Mouse (Mus musculus): ENCODE measurements around the gene Frmd5.

Gene Frmd5

DNA sequence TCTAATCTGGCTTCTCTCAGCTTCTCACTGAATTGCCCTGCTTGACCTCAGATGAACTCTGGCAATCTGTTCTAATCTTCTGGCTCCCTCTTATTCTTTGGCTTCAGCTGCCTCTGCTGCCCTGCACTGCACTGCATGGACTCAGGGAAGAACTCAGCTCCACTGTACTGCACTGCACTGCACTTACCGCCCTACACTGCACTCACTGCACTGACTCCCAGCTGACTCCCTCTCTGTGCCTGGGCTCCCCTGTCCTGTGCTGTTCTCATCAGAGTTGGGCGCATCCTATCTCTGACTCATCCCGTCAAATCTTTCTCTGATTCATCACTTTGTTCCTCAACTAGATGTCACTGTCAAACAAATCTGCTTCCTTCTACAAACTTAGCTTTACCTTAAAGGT is 124.5 kb downstream of the Frmd5 start:
- no peak for DNase-seq (ENCODE audit: low spot score)

GRCm38 (mm10) chr2:121679711-121680110 is 127.2 kb downstream of the Frmd5 start:
- DNase-seq (ENCODE audit: low spot score) = no peak

- DNase-seq (ENCODE audit: low spot score) = no peak
Measured at GRCm38 (mm10) chr2:121677649-121677986, 129.3 kb downstream of the Frmd5 start.

GRCm38 (mm10) chr2:121676951-121677648 is 129.8 kb downstream of the Frmd5 start:
- DNase-seq (ENCODE audit: low spot score) = no peak

DNA sequence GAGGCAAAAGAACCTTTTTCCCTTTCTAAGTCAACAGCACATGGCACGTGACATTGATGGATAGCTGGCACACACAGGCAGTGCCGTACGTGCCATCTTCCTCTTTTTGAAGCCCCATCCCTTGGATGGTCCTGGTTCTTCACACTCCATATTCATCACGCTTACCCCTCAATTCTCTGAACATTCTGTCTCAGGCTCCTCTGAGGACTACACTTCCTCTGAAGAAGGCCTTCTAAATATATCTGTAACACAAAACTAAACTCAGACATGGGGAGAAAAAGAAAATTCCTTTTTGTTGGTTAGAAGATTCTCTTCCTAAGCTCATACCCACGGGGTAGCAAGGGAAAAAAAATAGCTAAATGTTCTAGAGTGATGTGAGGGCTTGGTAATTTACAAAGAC is 131.0 kb downstream of the Frmd5 start:
- DNase-seq (ENCODE audit: low spot score) = no peak

DNA sequence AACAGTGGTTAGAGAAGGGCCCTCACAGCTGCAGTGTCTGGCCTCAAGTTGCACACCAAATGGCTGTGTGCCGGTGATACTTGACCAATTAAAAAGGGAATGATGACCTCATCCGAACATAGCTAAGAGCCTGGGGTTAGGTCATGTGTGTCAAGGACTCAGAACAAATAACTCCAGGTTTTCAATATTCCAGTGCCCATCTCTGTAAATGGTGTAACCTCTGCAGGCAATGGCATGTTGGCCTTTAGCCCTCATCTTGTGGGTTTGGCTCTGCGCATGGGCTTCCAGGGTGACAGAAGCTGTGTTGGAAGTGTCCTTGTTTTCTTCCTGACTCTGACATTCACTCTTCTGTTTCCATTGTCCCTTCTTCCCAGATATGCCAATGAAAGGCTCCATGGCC is 131.8 kb downstream of the Frmd5 start:
- DNase-seq (ENCODE audit: low spot score) = no peak

DNA sequence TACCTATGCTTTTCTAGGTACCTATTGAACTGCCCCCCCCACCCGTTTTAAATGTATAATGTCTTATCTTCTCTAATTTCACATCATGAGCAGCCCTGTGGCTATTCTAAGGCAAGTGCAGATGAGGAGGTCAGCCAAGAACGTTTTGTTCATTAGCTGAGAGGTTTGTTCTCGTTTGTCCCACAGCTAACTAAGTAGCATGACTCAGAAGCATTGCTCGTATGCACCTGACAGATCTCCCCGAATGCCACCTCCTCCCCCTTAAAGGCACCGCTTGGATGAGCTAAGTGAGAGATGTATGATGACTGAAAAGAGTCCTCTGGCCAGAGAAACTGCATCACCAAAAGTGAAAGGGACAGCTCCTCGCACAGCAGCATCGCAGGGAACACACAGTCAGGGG is 132.7 kb downstream of the Frmd5 start:
- DNase-seq (ENCODE audit: low spot score) = no peak

- DNase-seq (ENCODE audit: low spot score) = no peak
Measured at GRCm38 (mm10) chr2:121669846-121670245, 137.0 kb downstream of the Frmd5 start.

- no peak for DNase-seq (ENCODE audit: low spot score)
Measured at GRCm38 (mm10) chr2:121668256-121668655, 138.6 kb downstream of the Frmd5 start.

DNA sequence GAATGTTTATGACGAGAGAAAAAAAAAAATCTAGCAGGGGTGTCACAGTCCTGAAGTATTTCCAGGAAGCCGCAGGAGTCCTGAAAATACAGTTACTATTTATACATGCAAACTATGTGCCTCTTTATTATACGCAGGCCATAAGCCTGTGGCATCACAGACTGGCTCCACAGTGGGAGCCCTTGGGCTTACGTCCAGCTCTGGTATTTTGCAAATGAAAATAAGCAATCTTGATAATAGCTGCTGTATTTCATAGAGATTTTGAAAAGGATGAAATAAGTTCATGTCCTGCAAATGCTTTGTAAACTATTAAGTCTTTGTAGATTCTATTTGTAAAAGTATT is 145.8 kb downstream of the Frmd5 start:
- no peak for DNase-seq (ENCODE audit: low spot score)

DNA sequence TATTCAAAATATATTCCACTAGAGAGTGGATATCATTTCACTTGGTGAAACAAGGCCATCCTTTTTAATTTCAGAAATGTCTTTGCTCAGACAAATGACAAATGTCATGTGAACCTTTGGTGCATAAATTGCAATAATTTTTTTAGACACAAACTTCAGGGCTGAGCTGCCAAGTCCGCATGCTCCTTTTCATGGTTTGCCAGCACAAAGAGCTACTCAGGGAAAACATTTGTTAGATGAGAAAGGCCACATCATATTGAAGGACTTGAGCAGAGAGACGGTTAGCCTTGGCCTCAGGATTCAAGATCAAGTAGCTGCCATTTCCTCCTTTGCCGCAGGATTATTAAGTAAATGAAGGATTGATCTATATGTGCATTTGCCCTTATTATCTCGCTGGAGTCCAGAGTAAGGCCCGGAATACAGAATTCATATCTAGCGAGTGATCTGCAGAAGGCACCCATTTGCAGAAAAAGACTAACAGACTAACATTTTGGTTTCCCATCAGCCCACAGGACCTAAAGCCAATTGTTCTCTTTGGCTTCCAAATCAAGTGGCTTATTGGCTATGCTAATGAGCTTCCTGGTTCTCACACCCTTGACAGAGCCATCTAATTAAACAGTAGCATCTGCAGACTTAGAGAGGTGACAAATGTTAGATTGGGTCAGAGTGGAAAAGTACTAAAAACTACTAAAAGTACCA is 146.3 kb downstream of the Frmd5 start:
- DNase-seq (ENCODE audit: low spot score) = no peak

DNA sequence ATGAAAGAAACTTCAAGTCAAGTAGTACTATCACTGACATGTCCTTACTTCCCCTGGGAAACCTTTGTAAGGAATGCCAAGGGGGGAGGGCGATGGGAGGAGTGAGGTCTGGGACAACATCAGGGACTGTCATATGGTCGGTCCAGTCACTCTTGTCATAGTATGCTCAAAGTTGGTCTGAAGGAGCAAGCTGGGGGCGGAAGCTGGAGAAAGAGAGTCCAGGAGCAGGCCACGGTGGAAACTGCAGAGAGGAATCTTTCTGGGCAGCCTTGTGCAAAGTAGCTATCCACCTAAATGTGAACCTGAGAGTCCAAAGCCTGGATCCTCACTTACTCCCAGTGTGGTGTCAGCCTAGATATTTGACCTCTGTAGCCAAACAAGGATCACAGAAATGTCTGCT is 147.5 kb downstream of the Frmd5 start:
- no peak for DNase-seq (ENCODE audit: low spot score)

- DNase-seq (ENCODE audit: low spot score) = no peak
Measured at GRCm38 (mm10) chr2:121658123-121658767, 148.6 kb downstream of the Frmd5 start.

DNA sequence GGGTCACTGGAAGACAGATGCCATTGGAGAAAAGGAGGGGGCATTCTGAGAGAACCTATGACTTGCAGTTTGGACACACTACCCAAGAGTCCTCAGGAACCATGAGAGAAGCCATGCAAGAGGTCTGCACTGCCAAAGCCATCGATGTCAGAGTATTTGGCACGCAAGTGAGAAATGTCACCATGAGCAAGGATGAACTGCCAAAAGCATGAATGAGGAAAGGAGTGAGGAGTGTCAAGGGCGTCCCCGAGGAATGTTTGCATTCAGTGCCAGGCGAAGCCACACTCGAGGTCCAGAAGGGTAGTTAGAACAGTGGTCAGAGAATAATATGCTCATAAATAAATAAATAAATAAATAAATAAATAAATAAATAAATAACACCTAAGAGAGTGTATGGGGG is 150.9 kb downstream of the Frmd5 start:
- no peak for DNase-seq (ENCODE audit: low spot score)

DNA sequence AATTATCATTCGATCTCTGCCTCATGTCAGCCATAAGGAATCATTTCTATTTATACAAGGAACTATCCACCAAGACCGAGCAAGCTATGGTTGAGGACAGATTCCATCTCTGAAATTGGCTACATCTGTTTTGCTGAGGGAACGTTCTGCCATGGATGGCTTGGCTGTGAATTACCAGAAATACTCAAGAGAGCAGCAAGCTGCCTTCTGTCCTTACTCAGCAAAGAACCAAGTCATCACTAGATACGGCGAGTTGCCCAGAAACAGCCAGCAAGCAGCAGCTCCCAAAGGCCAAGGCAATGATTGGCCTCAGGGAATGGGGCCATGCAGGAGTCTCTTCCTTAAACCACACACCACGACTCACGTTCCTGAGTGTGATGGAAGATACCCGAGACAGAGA is 151.8 kb downstream of the Frmd5 start:
- DNase-seq (ENCODE audit: low spot score) = no peak

- no peak for DNase-seq (ENCODE audit: low spot score)
Measured at GRCm38 (mm10) chr2:121646528-121646927, 160.4 kb downstream of the Frmd5 start.

DNA sequence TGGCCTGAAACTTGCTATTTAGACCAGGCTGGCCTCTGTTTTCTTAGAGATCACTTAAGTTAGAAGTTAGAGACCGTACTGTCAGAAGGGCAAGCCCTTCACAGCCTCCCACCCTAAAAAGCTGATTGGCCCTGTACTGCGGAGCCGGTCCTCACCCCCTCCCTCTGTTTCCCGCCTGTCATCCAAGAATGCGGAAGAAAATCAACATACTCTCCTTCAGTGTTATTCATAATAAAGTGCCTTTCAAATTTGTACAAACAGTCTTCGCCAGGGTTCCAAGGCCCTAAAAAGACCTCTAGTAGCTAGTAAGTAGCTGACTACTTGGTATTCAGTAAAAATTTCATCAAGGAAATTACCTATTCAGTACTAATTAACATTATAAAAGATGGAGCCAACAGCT is 164.0 kb downstream of the Frmd5 start:
- no peak for DNase-seq (ENCODE audit: low spot score)

DNA sequence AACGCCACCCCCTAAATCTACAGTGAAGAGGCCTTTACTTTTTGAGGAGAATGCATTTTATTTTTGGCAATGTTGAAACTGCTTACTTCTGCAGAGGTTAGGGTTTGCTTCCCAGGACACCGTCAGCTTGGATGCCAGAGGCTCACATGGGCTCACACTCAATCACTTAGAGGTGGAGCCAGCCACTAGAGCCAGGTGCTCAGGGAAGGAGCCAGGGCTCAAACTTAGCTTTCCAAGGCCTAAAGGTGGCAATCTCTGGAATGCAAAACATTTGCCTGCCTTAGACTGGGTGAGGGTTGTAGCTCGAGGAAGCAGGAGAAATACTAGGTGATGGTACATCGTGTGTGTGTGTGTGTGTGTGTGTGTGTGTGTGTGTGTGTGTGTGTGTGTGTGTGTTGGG is 174.8 kb downstream of the Frmd5 start:
- no peak for DNase-seq (ENCODE audit: low spot score)

- no peak for DNase-seq (ENCODE audit: low spot score)
Measured at GRCm38 (mm10) chr2:121630286-121630685, 176.6 kb downstream of the Frmd5 start.

- no peak for DNase-seq (ENCODE audit: low spot score)
Measured at GRCm38 (mm10) chr2:121628290-121628689, 178.6 kb downstream of the Frmd5 start.

- DNase-seq (ENCODE audit: low spot score) = no peak
Measured at GRCm38 (mm10) chr2:121625901-121626300, 181.0 kb downstream of the Frmd5 start.

- no peak for DNase-seq (ENCODE audit: low spot score)
Measured at GRCm38 (mm10) chr2:121621262-121622163, 185.4 kb downstream of the Frmd5 start.
